Mouse (Mus musculus) ES-E14 (cell line): ENCODE results near the gene Gm21083. TPM values are rescaled to one million over a fixed set of nuclear protein-coding genes. Genes with fewer than 3 reads are reported as not detected.
A peak's percentile ranks its signal among the peaks of the same experiment; 100 is the strongest.
"Not testable (repeated sequence)": the region's sequence is repeated elsewhere in the genome, so short reads cannot be mapped to it uniquely, and the experiment has no call there.

Experiments
- DNase-seq: peaks from one replicate; pipeline ENCODE4 v3.0.0-alpha.2; 2013; ENCODE audit warnings: low read depth, low spot score
- H3K27ac ChIP-seq: 2 replicates; pipeline ENCODE4 v1.5.1; 2012; ENCODE audit warnings: low read depth, mild to moderate bottlenecking, low read length, moderate library complexity, mixed read lengths; ENCODE audit not compliant: poor library complexity, insufficient read depth, severe bottlenecking
- H3K36me3 ChIP-seq: 2 replicates; pipeline ENCODE4 v1.6.1; 2012; ENCODE audit warnings: mild to moderate bottlenecking, low read length, moderate library complexity, mixed read lengths; ENCODE audit not compliant: control insufficient read depth, poor library complexity, insufficient read depth, severe bottlenecking
- H3K4me1 ChIP-seq, 2 experiments: fragments of 150-350 bp in 1 of 2; sonication (generic) in 1 of 2; 2 replicates each; pipeline ENCODE4 v1.6.1; 2012; ENCODE audit warnings: low read length in 2 of 2, mild to moderate bottlenecking in 1 of 2, mixed read lengths in 1 of 2; ENCODE audit not compliant: control insufficient read depth in 2 of 2, insufficient read depth in 2 of 2, poor library complexity in 1 of 2
- H3K4me3 ChIP-seq, 2 experiments: fragments of 150-350 bp in 1 of 2; sonication (generic) in 1 of 2; 2 replicates each; pipeline ENCODE4 v1.5.1; 2012; ENCODE audit warnings: low read length in 2 of 2, low read depth in 1 of 2, mild to moderate bottlenecking in 1 of 2, mixed read lengths in 1 of 2; ENCODE audit not compliant: insufficient read depth in 1 of 2, poor library complexity in 1 of 2, severe bottlenecking in 1 of 2
- H3K9ac ChIP-seq: 2 replicates; pipeline ENCODE4 v1.6.1; 2012; ENCODE audit warnings: low read depth, mild to moderate bottlenecking, low read length, mixed read lengths; ENCODE audit not compliant: poor library complexity, insufficient read depth, severe bottlenecking
- H3K9me3 ChIP-seq: fragments of 150-350 bp; sonication (generic); 2 replicates; pipeline ENCODE4 v1.6.1; 2012; ENCODE audit warnings: low read depth, mild to moderate bottlenecking, low read length; ENCODE audit not compliant: control insufficient read depth, insufficient read depth
- ZNF384 ChIP-seq: IDR thresholded peaks from 2 replicates; pipeline ENCODE4 v1.6.1; 2012; ENCODE audit warnings: low read depth, low read length, inconsistent platforms
- in situ Hi-C, 2 experiments: fragments of 600-800 bp; cut with MboI; formaldehyde crosslinking; loops; one replicate each; pipeline ENCODE4 v1.15.1; 2025; ENCODE audit warnings: low sequenced_read_pairs in 2 of 2, inconsistent platforms in 1 of 2; ENCODE audit not compliant: unreplicated experiment in 2 of 2
- total RNA-seq: library from RNA; depleted of rRNA; stranded (reverse); fragments of 300-350 nt; gene quantifications from 2 replicates; pipeline ENCODE4 v1.2.3, GENCODE M21; 2012

Gene Gm21083
- total RNA-seq, 1 experiment: 0.22 TPM

DNA sequence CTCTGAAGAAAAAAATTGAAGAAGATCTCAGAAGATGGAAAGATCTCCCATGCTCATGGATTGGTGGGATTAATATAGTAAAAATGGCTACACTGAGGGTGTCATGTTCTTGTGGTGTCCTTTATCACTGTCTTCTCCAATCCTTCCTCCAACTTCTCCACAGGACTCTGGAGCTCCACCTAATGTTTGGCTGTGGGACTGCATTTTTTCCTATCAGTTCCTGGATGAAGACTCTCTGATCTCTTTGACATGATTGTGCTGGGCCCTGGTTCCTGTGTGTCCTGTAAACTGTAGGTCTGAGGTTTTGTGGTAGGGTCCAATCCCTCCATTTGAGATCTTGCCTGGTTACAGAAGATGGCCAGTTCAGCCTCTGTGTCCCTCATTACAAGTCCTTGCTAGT, 9.2 kb downstream of the Gm21083 start:
- H3K4me3 ChIP-seq, H3K9ac ChIP-seq, H3K9me3 ChIP-seq, H3K27ac ChIP-seq, H3K36me3 ChIP-seq, in situ Hi-C loops, H3K4me1 ChIP-seq: not testable (repeated sequence)
- DNase-seq: peak; percentile 27

DNA sequence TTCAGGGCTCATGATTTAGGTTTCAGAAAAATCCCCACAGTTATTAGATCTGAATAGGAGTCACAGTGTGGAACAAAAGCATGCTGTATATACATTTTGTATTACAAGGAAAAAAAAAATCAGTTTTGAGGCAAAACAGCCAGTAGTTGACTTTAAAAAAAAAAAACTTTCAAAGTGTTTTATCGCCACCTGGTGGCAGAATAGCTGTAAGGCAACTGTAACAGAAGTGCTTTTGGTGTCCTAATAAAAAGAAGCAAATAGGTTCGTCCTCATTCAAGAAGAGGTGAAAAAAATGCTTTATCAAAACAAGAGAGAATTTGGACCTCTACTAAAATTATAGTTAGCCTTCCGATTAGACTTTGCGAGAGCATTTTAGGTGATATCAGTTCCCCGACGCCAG, 11.2 kb downstream of the Gm21083 start:
- in situ Hi-C loops, H3K9ac ChIP-seq, H3K36me3 ChIP-seq, H3K4me3 ChIP-seq, H3K9me3 ChIP-seq, H3K4me1 ChIP-seq, H3K27ac ChIP-seq: not testable (repeated sequence)
- peak; percentile 42 for DNase-seq
- peak; percentile 83 for TF ChIP-seq ZNF384

GRCm38 (mm10) chr5:15590635-15591034, 13.5 kb downstream of the Gm21083 start:
- H3K36me3 ChIP-seq, H3K4me1 ChIP-seq, DNase-seq, H3K9ac ChIP-seq, H3K4me3 ChIP-seq, H3K27ac ChIP-seq, in situ Hi-C loops, H3K9me3 ChIP-seq: not testable (repeated sequence)

DNA sequence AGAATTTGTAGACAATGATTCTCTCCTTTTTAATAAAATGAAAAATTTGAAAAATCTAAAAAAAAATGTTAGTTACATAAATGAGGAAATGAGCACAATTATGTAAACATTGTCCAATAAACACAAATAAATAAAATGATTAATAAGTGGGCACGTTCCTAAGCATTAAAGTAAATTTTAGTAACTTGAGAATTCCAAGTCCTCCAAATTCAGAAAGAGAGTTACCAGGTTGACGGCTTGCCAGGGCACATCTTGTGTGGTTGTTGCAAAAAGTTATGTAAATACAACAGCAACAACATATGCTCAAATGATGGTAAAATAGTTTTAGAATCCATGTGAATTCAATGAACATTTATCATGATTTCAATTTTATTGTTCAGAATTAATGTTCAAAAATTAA, 14.4 kb downstream of the Gm21083 start:
- in situ Hi-C loops, H3K9ac ChIP-seq, H3K27ac ChIP-seq, H3K36me3 ChIP-seq, H3K4me1 ChIP-seq, H3K4me3 ChIP-seq, DNase-seq, H3K9me3 ChIP-seq: not testable (repeated sequence)

GRCm38 (mm10) chr5:15598831-15599230, 21.7 kb downstream of the Gm21083 start:
- H3K9me3 ChIP-seq, DNase-seq, H3K4me3 ChIP-seq, H3K27ac ChIP-seq, H3K9ac ChIP-seq, H3K36me3 ChIP-seq, H3K4me1 ChIP-seq, in situ Hi-C loops: not testable (repeated sequence)

- H3K9ac ChIP-seq, H3K36me3 ChIP-seq, DNase-seq: not testable (repeated sequence)
Observed at GRCm38 (mm10) chr5:15600342-15600741, 23.2 kb downstream of the Gm21083 start.

GRCm38 (mm10) chr5:15601481-15601880, 24.3 kb downstream of the Gm21083 start:
- H3K9ac ChIP-seq, DNase-seq, H3K9me3 ChIP-seq, in situ Hi-C loops, H3K4me3 ChIP-seq, H3K4me1 ChIP-seq, H3K27ac ChIP-seq, H3K36me3 ChIP-seq: not testable (repeated sequence)

More at GRCm38 (mm10) chr5:15600342-15600741, 23.2 kb downstream of the Gm21083 start:
- H3K27ac ChIP-seq, H3K9me3 ChIP-seq, in situ Hi-C loops, H3K4me1 ChIP-seq, H3K4me3 ChIP-seq: not testable (repeated sequence)

DNA sequence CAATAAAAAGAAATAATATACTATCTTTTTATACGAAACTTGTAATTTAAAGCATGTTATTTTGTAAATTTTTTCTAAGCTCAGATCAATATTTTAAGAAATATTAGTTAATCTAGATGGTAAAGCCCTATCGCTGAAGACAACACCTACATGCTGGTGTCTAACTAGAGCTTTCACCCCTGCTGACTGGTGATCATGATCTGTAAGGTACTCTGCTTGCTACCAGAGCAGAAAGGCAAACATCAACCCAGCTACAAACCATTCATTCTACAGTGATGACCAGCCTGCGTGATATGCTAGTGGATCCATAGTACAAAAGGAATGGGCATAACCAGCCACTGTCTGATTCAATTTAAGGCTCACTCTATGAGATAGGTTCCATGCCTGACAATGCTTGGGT, 24.8 kb downstream of the Gm21083 start:
- H3K36me3 ChIP-seq, H3K27ac ChIP-seq, H3K9ac ChIP-seq, H3K4me3 ChIP-seq, H3K4me1 ChIP-seq, H3K9me3 ChIP-seq, DNase-seq, in situ Hi-C loops: not testable (repeated sequence)
